Mouse (Mus musculus) lung, adult 2 months (tissue): Measurements from ENCODE around the gene Upb1.

Source experiments
- CTCF ChIP-seq: fragments of 200-500 bp; IDR thresholded peaks from 2 replicates; pipeline ENCODE4 v1.5.1; 2011; ENCODE audit warnings: mild to moderate bottlenecking, low read length, control low read depth; ENCODE audit not compliant: insufficient read depth
- POLR2A ChIP-seq: fragments of 200-500 bp; IDR thresholded peaks from 2 replicates; pipeline ENCODE4 v1.6.1; 2011; ENCODE audit warnings: low read depth, mild to moderate bottlenecking, control low read depth, low read length, borderline replicate concordance; ENCODE audit errors: extremely low read depth

GRCm38 (mm10) chr10:75443017-75443416 is 42.1 kb downstream of the Upb1 start:
- no peak for TF ChIP-seq CTCF
- no peak for TF ChIP-seq POLR2A
